Mouse (Mus musculus) urinary bladder, postnatal 0 days (tissue): ENCODE results near the gene Fam217a. TPM values are rescaled to one million over a fixed set of nuclear protein-coding genes. Genes with fewer than 3 reads are reported as not detected.

ENCODE experiments used
- polyA plus RNA-seq: library from polyadenylated mRNA; unstranded; fragments of >200 nt; fragmentation: Nextera tagmentation; extraction: Ambion mirVana; gene quantifications from 2 replicates; pipeline ENCODE4 v1.2.1, GENCODE M21; 2015

Gene Fam217a
- 0.46 and 0.47 TPM in 2 replicates for polyA plus RNA-seq

GRCm38 (mm10) chr13:34924210-34924609 is at the start of gene Fam217a, which contains the start of gene 4933417A18Rik:
Gene Fam217a (minus strand): TSS chr13:34924310.
Gene 4933417A18Rik (plus strand): TSS chr13:34924409.

GRCm38 (mm10) chr13:34963511-34964397 is 39.6 kb upstream of the Fam217a start, which contains the start of gene Eci3:
Gene Eci3 (minus strand): TSS chr13:34963810.

GRCm38 (mm10) chr13:34875166-34875710 is 48.9 kb downstream of the Fam217a start, which contains the start of gene Prpf4b:
Gene Prpf4b (plus strand): TSS chr13:34875302.

Other genes starting within 250 kb of the Fam217a start
- 0.25 TPM in 1 of 2 replicates, not detected in the other for gene Fam50b, start 189.5 kb downstream of the Fam217a start, polyA plus RNA-seq
- 29.0 and 36.1 TPM in 2 replicates for gene Prpf4b, start 49.0 kb downstream of the Fam217a start, polyA plus RNA-seq
- not detected in 2 replicates for gene 4933417A18Rik, start 99 bp upstream of the Fam217a start, polyA plus RNA-seq
- gene Eci3, start 39.5 kb upstream of the Fam217a start, polyA plus RNA-seq: 0.46 and 0.52 TPM in 2 replicates
- 79.9 and 81.8 TPM in 2 replicates for gene Eci2, start 102.8 kb upstream of the Fam217a start, polyA plus RNA-seq